Mouse (Mus musculus) heart, postnatal 0 days (tissue): Measurements from ENCODE around the gene Ache.

ENCODE experiments used
- CTCF ChIP-seq: IDR thresholded peaks from 2 replicates; pipeline ENCODE4 v1.5.1; 2016; ENCODE audit warnings: antibody characterized with exemption, control low read depth, low read depth
- EP300 ChIP-seq: IDR thresholded peaks from 2 replicates; pipeline ENCODE4 v1.6.1; 2016; ENCODE audit warnings: antibody characterized with exemption, low read depth

GRCm38 (mm10) chr5:137340222-137340621, 52.9 kb downstream of the Ache start:
- TF ChIP-seq CTCF (no peak), EP300 (no peak)
